Mouse (Mus musculus) lung, postnatal 25 days (tissue): ENCODE measurements around the gene Metap2.
"Not testable (repeated sequence)": the region's sequence is repeated elsewhere in the genome, so short reads cannot be mapped to it uniquely, and the experiment has no call there.

Experiments used
- DNase-seq: peaks from one replicate; pipeline ENCODE4 v3.0.0; 2022; ENCODE audit warnings: low spot score

Gene Metap2

GRCm38 (mm10) chr10:93834394-93834745, 62.5 kb downstream of the Metap2 start:
- DNase-seq = no peak

GRCm38 (mm10) chr10:93833699-93834393, 63.0 kb downstream of the Metap2 start:
- peak; percentile 26 for DNase-seq

GRCm38 (mm10) chr10:93833370-93833698, 63.6 kb downstream of the Metap2 start:
- no peak for DNase-seq

- DNase-seq = no peak
Observed at GRCm38 (mm10) chr10:93832811-93833210, 64.1 kb downstream of the Metap2 start.

GRCm38 (mm10) chr10:93831730-93832574, 64.9 kb downstream of the Metap2 start:
- no peak for DNase-seq

GRCm38 (mm10) chr10:93830931-93831729, 65.8 kb downstream of the Metap2 start, which contains the start of gene Usp44:
Usp44 (plus strand) TSS chr10:93831555.
- DNase-seq = no peak

- no peak for DNase-seq
Observed at GRCm38 (mm10) chr10:93829898-93830831, 66.7 kb downstream of the Metap2 start.

GRCm38 (mm10) chr10:93818661-93819060, 78.2 kb downstream of the Metap2 start:
- DNase-seq = peak; percentile 76

- no peak for DNase-seq
Observed at GRCm38 (mm10) chr10:93813755-93814154, 83.1 kb downstream of the Metap2 start.

- DNase-seq = peak; percentile 61
Observed at GRCm38 (mm10) chr10:93812774-93813415, 84.0 kb downstream of the Metap2 start.

GRCm38 (mm10) chr10:93812098-93812497, 84.8 kb downstream of the Metap2 start:
- DNase-seq = no peak

- DNase-seq = no peak
Observed at GRCm38 (mm10) chr10:93810590-93811185, 86.2 kb downstream of the Metap2 start.

- not testable (repeated sequence) for DNase-seq
Observed at GRCm38 (mm10) chr10:93809438-93809837, 87.5 kb downstream of the Metap2 start.
